Mouse (Mus musculus) brain, embryonic 14.5 days (tissue): ENCODE measurements around the gene Zc3hav1l. TPM values are rescaled to one million over a fixed set of nuclear protein-coding genes. Genes with fewer than 3 reads are reported as not detected.
A peak's percentile ranks its signal among the peaks of the same experiment; 100 is the strongest.

Experiments
- DNase-seq: peaks from one replicate; pipeline ENCODE4 v3.0.0-alpha.2; 2011; ENCODE audit warnings: low read depth
- CTCF ChIP-seq: fragments of 200-500 bp; IDR thresholded peaks from 2 replicates; pipeline ENCODE4 v1.5.1; 2012; ENCODE audit warnings: inconsistent platforms, mild to moderate bottlenecking, moderate library complexity, borderline replicate concordance; ENCODE audit not compliant: insufficient read depth, insufficient read length; ENCODE audit errors: extremely low read depth
- POLR2A ChIP-seq: fragments of 200-500 bp; IDR thresholded peaks from 2 replicates; pipeline ENCODE4 v1.6.1; 2012; ENCODE audit warnings: mild to moderate bottlenecking, inconsistent platforms, borderline replicate concordance; ENCODE audit not compliant: poor library complexity, insufficient read depth, insufficient read length, severe bottlenecking; ENCODE audit errors: extremely low read depth
- polyA plus RNA-seq: library from polyadenylated mRNA; depleted of rRNA; stranded (reverse); fragments of >200 nt; gene quantifications from 2 replicates; pipeline ENCODE4 v1.2.3, GENCODE M21; 2012

Zc3hav1l gene
- polyA plus RNA-seq, 1 experiment: 33.9 TPM

- peak; percentile 86 for DNase-seq
- TF ChIP-seq CTCF (peak; percentile 76; the same call in 1 of the 2 replicates), POLR2A (no peak)
Observed at GRCm38 (mm10) chr6:38326596-38326995, 27.5 kb upstream of the Zc3hav1l start.

DNA sequence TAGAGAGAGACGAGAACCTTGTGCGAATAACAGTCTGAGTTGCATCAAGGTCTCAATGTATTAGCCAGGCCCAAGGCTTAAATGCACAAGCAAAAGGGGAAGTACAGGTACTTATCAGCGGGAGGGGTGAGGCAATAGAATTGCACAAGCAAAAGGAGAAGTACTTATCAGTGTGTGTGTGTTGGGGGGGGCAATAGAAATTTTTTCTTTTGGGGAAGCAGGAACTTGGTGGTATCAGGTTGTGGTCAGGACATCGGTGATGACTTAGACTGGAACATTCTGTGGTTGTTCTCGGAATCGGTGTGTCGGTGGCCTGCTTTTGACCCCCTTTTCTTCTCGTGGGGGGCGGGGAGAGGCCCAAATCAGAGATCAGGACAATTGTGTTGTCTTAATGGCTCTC, 21.6 kb upstream of the Zc3hav1l start:
- no peak for DNase-seq
- TF ChIP-seq POLR2A (no peak), CTCF (no peak)

DNA sequence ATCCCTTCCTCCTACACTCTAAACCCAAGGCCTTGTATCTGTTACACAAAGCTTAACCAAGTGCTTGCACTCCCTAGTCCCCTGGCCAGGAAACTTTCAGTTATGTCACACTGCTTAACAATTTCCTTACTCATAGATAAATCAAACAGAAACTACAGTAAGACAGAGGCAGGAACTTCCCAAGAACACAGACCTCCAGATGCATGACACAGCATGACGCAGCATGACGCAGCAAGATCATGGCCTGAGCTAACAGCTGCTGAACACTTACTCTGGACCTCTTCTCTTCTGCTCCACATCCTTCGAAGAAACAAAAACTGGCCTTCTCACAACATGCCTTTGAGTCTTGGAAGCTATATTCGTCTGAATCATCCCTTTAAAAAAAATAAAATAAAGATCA, 17.0 kb upstream of the Zc3hav1l start:
- no peak for DNase-seq

DNA sequence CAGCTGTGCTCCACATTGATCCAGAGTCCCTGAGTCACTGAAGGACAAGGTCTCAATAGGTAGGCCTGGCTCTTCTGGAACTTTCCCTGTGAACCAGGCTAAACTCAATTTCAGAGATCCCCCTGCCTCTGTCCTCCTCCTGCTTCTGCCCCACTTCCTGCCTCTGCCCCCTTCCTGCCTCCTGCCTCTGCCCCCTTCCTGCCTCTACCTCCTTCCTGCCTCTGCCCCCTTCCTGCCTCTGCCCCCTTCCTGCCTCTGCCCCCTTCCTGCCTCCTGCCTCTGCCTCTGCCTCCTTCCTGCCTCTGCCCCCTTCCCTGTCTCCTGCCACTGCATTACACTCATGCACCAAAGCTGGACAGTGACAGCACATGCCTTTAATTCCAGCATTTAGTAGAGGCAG, 10.7 kb upstream of the Zc3hav1l start:
- TF ChIP-seq CTCF: no peak
- TF ChIP-seq POLR2A: no peak
- no peak for DNase-seq

More for the DNA sequence above, 17.0 kb upstream of the Zc3hav1l start:
- TF ChIP-seq POLR2A: no peak
- TF ChIP-seq CTCF: no peak

- TF ChIP-seq POLR2A (no peak), CTCF (no peak)
- DNase-seq: no peak
Observed at GRCm38 (mm10) chr6:38304981-38305380, 5.9 kb upstream of the Zc3hav1l start.

DNA sequence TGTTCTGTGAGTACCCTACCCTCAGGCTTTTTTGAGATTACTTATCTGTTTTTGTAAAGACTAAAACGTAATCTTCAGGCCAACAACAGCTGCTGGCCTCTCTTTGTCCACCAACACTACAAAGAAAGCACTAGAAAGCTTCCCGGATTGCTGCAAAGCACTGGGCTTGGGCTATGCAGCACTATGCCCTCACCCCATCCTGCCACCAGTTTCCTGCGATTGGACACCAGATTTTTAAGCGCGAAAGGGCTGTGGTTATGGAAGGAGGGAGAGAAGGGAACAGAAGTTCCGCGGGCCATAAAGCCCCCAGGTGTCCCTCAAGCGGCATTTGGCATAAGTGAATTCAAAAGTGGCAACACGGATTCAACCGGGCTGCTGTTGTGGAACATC, 818 bp downstream of the Zc3hav1l start:
- TF ChIP-seq CTCF: no peak
- no peak for TF ChIP-seq POLR2A
- DNase-seq: peak; percentile 70

DNA sequence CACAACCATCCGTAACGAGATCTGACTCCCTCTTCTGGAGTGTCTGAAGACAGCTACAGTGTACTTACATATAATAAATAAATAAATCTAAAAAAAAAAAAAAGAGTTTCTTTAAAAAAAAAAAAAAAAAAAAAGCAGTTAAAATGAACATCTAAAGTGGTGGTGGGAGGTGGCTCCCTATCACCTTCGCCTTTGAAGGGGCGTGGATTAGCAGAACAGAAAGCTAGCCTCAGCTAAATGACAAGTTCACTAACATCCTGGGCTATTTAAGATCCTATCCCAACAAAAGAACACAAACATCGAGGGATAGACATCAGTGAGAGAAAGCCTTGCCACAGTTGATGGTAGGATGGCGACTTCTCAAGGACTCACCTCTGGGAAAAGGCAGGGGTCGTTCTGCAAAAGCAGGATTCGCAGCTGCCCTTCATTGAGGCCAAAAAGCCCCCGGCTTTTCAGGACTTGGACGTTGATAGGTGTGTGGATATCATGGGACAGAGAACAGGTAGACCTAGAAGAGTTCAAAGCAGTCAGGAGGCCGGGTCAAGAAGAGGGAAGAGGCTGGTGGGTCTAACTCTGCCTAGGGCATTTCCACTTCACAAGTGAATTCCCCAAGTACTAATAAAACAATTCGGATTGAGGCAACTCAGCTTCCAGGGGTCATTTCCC, 1.3 kb downstream of the Zc3hav1l start:
- TF ChIP-seq CTCF (no peak), POLR2A (no peak)

GRCm38 (mm10) chr6:38293708-38294107, 5.4 kb downstream of the Zc3hav1l start:
- peak; percentile 26; the same call in 1 of the 2 replicates for TF ChIP-seq CTCF
- TF ChIP-seq POLR2A: no peak
- DNase-seq: no peak

More for the DNA sequence above, 1.3 kb downstream of the Zc3hav1l start:
- peak; percentile 24 for DNase-seq

- TF ChIP-seq POLR2A (no peak), CTCF (no peak)
- DNase-seq: peak; percentile 75
Observed at GRCm38 (mm10) chr6:38292871-38293646, 6.0 kb downstream of the Zc3hav1l start.

GRCm38 (mm10) chr6:38284422-38284821, 14.6 kb downstream of the Zc3hav1l start:
- DNase-seq: no peak
- no peak for TF ChIP-seq POLR2A
- TF ChIP-seq CTCF: no peak

DNA sequence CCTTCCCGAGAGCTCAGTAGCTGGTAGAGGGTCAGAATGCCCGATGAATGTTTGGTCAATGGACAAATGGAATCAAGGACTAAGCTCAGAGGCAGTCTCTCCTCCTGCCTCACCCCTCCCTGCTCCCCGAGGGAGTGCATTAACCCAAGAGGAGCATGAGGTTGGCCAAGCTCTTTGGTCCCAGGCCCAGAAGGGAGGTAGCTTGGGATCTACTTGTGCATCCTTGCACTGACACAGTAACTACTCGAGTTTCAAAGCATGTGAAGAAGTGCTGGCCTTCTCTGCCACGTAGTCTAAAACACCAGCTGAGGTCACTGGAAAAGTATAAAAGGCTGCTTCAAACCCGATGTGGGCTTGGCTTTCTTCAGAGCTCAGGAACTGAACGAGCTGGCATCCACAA, 34.6 kb downstream of the Zc3hav1l start:
- TF ChIP-seq CTCF: no peak
- no peak for TF ChIP-seq POLR2A
- no peak for DNase-seq
